Mouse (Mus musculus) ES-Bruce4 (cell line): Measurements from ENCODE around the gene Prr23a3. TPM values are rescaled to one million over a fixed set of nuclear protein-coding genes. Genes with fewer than 3 reads are reported as not detected.

Experiments used
- H3K27ac ChIP-seq: 2 replicates; pipeline ENCODE4 v1.5.1; 2012; ENCODE audit warnings: low read length, inconsistent platforms; ENCODE audit not compliant: insufficient read depth
- H3K27me3 ChIP-seq: 2 replicates; pipeline ENCODE4 v1.6.1; 2012; ENCODE audit warnings: mild to moderate bottlenecking, low read length, inconsistent platforms; ENCODE audit not compliant: control insufficient read depth, poor library complexity, insufficient read depth, severe bottlenecking
- H3K36me3 ChIP-seq: 2 replicates; pipeline ENCODE4 v1.6.1; 2012; ENCODE audit warnings: inconsistent platforms, mild to moderate bottlenecking, low read length, moderate library complexity; ENCODE audit not compliant: control insufficient read depth, poor library complexity, insufficient read depth, severe bottlenecking
- H3K4me1 ChIP-seq: one replicate; pipeline ENCODE4 v1.8.1; 2011; ENCODE audit warnings: low read length; ENCODE audit not compliant: control insufficient read depth, insufficient read depth
- H3K4me3 ChIP-seq: 2 replicates; pipeline ENCODE4 v1.5.1; 2011; ENCODE audit warnings: low read depth, mild to moderate bottlenecking, low read length
- H3K9ac ChIP-seq: 2 replicates; pipeline ENCODE4 v1.6.1; 2012; ENCODE audit warnings: low read depth, mild to moderate bottlenecking, inconsistent platforms; ENCODE audit not compliant: poor library complexity, severe bottlenecking
- H3K9me3 ChIP-seq: replicated peaks from 2 replicates; pipeline ENCODE4 v1.6.1; 2012; ENCODE audit warnings: mild to moderate bottlenecking, low read length, inconsistent platforms; ENCODE audit not compliant: control insufficient read depth, poor library complexity, insufficient read depth, severe bottlenecking
- CTCF ChIP-seq: IDR thresholded peaks from one replicate; pipeline ENCODE4 v1.8.1; 2011; ENCODE audit warnings: low read depth, low read length
- EP300 ChIP-seq: IDR thresholded peaks from 2 replicates; pipeline ENCODE4 v1.6.1; 2011; ENCODE audit warnings: low read depth, low read length; ENCODE audit not compliant: insufficient read depth
- POLR2A ChIP-seq: IDR thresholded peaks from one replicate; pipeline ENCODE4 v1.8.1; 2011; ENCODE audit warnings: low read length; ENCODE audit not compliant: insufficient read depth
- polyA plus RNA-seq: library from polyadenylated mRNA; stranded (reverse); fragments of >200 nt; gene quantifications from 2 replicates; pipeline ENCODE4 v1.2.4, GENCODE M21; 2011; ENCODE audit warnings: low read depth; ENCODE audit not compliant: missing spikeins, insufficient read depth, insufficient read length

The Prr23a3 gene
- polyA plus RNA-seq = 5.4 TPM in 2 replicates

DNA sequence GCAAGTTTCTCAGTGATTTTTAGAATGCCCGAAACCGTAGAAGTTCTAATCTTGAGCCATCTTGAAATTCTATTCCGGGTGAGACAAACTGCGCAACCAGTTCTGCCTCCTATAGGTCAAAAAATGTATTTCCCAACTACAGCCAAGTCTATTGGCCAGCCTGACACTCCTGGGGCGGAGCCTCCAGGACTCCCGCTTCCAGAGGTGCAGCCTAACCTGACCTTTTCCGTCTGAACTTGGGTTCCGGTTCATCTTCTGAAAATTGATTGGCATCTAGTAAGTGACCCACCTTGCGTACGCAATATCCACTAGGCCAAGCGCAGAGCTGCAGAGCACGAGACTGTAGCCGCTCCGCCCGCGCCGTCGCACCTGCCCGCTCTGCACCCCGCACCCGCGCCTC, at the start of gene Prr23a3:
Prr23a3 (plus strand) TSS at position 197 of the 400 bp plus-strand sequence.
- Histone ChIP-seq H3K27ac (no peak within 1 kb of the TSS), H3K4me3 (peak within 1 kb of the TSS; percentile 95), H3K9ac (peak within 1 kb of the TSS; percentile 43), H3K27me3 (no peaks in the 10 kb centered on the region), H3K9me3 (no peaks in the 10 kb centered on the region), H3K36me3 (peaks cover 2% of the 10 kb centered on the region; the same call in 1 of the 2 replicates), H3K4me1 (no peaks in the 10 kb centered on the region)
- TF ChIP-seq POLR2A (no peak), EP300 (no peak), CTCF (no peak)

DNA sequence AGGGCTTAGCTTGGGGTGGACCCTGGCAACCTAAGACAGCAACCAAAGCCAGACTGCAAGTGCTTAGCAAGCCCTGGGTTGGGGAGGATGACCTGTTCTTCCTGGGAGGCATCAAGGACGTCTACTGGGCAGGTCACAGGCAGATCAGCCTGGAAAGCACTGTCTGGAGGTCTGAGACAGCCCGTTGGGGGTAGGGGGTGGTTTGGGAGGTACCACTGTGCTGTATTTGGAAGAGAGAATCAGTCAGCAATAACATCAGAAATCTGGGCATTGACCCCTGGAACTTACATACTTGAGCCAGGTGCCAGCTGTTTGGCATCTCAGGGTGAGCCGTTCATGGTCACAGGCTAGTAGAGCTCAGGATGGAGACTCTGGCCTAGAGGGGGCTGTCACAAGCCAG, 48.5 kb upstream of the Prr23a3 start:
- no peaks in the 10 kb centered on the region for H3K36me3 ChIP-seq
- H3K27ac ChIP-seq = no peak overlapping the region
- H3K27me3 ChIP-seq = no peaks in the 10 kb centered on the region; the same call in 1 of the 2 replicates
- no peak overlapping the region for H3K9ac ChIP-seq
- no peaks in the 10 kb centered on the region for H3K9me3 ChIP-seq
- H3K4me1 ChIP-seq = no peaks in the 10 kb centered on the region
- no peak for TF ChIP-seq POLR2A
- TF ChIP-seq EP300 = no peak
- no peak for TF ChIP-seq CTCF
- no peak overlapping the region for H3K4me3 ChIP-seq

DNA sequence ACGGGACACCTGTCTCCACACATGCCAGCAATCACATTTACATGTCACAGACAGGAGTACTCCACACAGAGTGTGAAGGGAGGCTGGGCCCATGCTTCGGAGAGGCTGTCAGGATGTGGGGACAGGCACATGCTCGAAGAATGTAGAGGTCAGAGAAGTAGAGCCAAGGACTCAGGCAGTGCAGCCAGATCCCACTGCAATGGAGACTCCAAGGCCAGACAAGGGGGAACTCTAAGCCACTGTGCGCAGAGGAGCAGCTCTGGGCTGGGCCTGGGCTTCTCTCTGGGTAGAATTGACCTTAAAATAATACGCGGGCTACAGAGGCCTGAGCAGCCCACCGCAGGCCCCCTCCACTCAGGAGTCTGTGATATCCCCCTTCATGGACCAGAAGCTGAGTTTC, 47.0 kb upstream of the Prr23a3 start:
- Histone ChIP-seq H3K27me3 (no peaks in the 10 kb centered on the region), H3K4me3 (no peak overlapping the region), H3K36me3 (no peaks in the 10 kb centered on the region), H3K9me3 (no peaks in the 10 kb centered on the region), H3K27ac (no peak overlapping the region), H3K9ac (no peak overlapping the region), H3K4me1 (no peaks in the 10 kb centered on the region)
- TF ChIP-seq EP300 = no peak
- TF ChIP-seq CTCF = no peak
- no peak for TF ChIP-seq POLR2A

DNA sequence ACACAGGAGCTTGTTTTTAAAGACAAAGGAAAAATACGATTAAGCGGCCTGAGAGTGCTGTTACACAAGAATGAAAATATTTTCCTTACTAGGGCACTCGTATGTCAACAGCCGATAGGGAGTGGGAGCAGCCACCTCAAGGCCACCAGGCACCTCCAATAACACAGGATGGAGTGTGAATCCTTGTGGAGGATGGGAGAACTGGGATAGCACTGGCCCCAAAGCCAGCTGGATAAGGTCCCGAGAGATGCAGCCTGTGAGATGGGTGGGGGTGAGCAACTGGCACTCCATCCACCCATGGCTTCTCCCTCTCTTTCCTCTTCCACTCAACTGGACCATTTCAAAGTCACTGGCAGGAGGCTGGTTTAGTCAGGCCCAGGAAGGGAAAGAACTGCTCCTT, 45.6 kb upstream of the Prr23a3 start:
- no peaks in the 10 kb centered on the region for H3K4me1 ChIP-seq
- H3K9ac ChIP-seq = no peak overlapping the region
- H3K27me3 ChIP-seq = no peaks in the 10 kb centered on the region
- H3K9me3 ChIP-seq = no peaks in the 10 kb centered on the region
- H3K4me3 ChIP-seq = no peak overlapping the region
- H3K36me3 ChIP-seq = no peaks in the 10 kb centered on the region
- TF ChIP-seq POLR2A (no peak), EP300 (no peak), CTCF (no peak)
- no peak overlapping the region for H3K27ac ChIP-seq

DNA sequence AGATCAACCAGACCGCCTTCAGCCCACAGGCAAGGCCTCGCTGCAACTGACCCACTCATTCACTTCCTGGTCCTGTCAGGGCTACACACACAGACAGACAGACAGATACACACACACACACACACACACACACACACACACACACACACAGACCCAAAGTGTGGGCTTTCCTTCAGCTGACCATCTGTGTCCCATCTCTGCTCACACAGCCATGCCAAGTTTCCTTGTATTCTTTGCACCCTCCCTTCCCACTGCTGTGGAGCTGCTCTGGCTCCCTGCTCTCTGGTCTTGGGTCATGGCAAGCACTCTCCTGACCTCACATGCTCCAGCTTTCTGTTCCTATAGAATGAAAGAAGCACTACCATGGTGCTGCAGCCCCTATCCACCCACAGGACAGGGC, 45.1 kb upstream of the Prr23a3 start:
- H3K4me1 ChIP-seq = no peaks in the 10 kb centered on the region
- H3K36me3 ChIP-seq = no peaks in the 10 kb centered on the region
- no peak overlapping the region for H3K9ac ChIP-seq
- H3K9me3 ChIP-seq = no peaks in the 10 kb centered on the region
- H3K27me3 ChIP-seq = no peaks in the 10 kb centered on the region
- TF ChIP-seq POLR2A (no peak), CTCF (no peak), EP300 (no peak)
- H3K27ac ChIP-seq = no peak overlapping the region
- no peak overlapping the region for H3K4me3 ChIP-seq

DNA sequence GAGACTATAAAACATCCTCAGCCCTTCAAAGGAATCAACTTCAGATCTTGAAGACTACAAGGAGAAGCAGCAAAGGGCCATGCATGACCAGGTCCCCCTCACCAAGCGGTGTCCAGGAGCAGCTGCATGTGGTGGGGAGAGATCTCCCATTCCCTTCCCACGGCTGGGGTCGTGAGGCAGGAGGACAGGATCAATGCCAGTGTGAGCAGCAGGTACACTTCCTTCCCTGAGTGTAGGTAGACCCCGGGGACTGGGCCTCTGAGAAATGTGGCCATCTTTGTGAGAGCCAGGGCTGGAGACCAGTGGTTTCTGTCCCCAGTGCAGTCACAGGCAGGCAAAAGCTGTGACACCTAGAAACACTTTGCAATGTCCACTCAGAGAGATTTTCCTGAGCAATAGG, 44.1 kb upstream of the Prr23a3 start:
- H3K27ac ChIP-seq = no peak overlapping the region
- H3K9me3 ChIP-seq = no peaks in the 10 kb centered on the region
- no peak overlapping the region for H3K4me3 ChIP-seq
- H3K4me1 ChIP-seq = no peaks in the 10 kb centered on the region
- H3K27me3 ChIP-seq = no peaks in the 10 kb centered on the region
- H3K9ac ChIP-seq = no peak overlapping the region
- no peaks in the 10 kb centered on the region for H3K36me3 ChIP-seq
- TF ChIP-seq EP300 (no peak), CTCF (no peak), POLR2A (no peak)
